Mouse (Mus musculus): ENCODE measurements around the gene Fam240a. TPM values are rescaled to one million over a fixed set of nuclear protein-coding genes. Genes with fewer than 3 reads are reported as not detected.

Gene Fam240a
- not detected in 2 replicates for polyA plus RNA-seq (2012; ENCODE audit: insufficient read depth, insufficient read length, missing spikeins)

- Histone ChIP-seq H3K27ac (ENCODE audit: insufficient read depth, low read depth, low read length) (no peak within 1 kb of the TSS), H3K4me1 (ENCODE audit: control insufficient read depth, insufficient read depth, low read length) (no peaks in the 10 kb centered on the region), H3K4me3 (ENCODE audit: insufficient read depth, low read length) (no peak within 1 kb of the TSS)
- TF ChIP-seq CTCF (IDR thresholded peaks at IDR 0.05; ENCODE audit: low read depth, low read length) (no peak), POLR2A (IDR thresholded peaks at IDR 0.05; ENCODE audit: borderline replicate concordance, low read depth, low read length) (no peak)
Measured at GRCm38 (mm10) chr9:110916786-110917185, at the start of gene Fam240a. Fam240a (minus strand) TSS chr9:110916861.

- TF ChIP-seq CTCF (IDR thresholded peaks at IDR 0.05; ENCODE audit: low read depth, low read length) = no peak
- no peak for TF ChIP-seq POLR2A (IDR thresholded peaks at IDR 0.05; ENCODE audit: borderline replicate concordance, low read depth, low read length)
- H3K4me3 ChIP-seq (ENCODE audit: insufficient read depth, low read length) = no peak overlapping the region
Measured at GRCm38 (mm10) chr9:110965910-110966231, 49.2 kb upstream of the Fam240a start.

GRCm38 (mm10) chr9:110965062-110965909 is 48.6 kb upstream of the Fam240a start:
- H3K27ac ChIP-seq (ENCODE audit: insufficient read depth, low read depth, low read length) = no peak overlapping the region
- H3K4me1 ChIP-seq (ENCODE audit: control insufficient read depth, insufficient read depth, low read length) = no peaks in the 10 kb centered on the region
- TF ChIP-seq CTCF (IDR thresholded peaks at IDR 0.05; ENCODE audit: low read depth, low read length) (no peak), POLR2A (IDR thresholded peaks at IDR 0.05; ENCODE audit: borderline replicate concordance, low read depth, low read length) (no peak)
- no peak overlapping the region for H3K4me3 ChIP-seq (ENCODE audit: insufficient read depth, low read length)

More at GRCm38 (mm10) chr9:110965910-110966231, 49.2 kb upstream of the Fam240a start:
- Histone ChIP-seq H3K4me1 (ENCODE audit: control insufficient read depth, insufficient read depth, low read length) (no peaks in the 10 kb centered on the region), H3K27ac (ENCODE audit: insufficient read depth, low read depth, low read length) (no peak overlapping the region)

- TF ChIP-seq CTCF (IDR thresholded peaks at IDR 0.05; ENCODE audit: low read depth, low read length) = no peak
- TF ChIP-seq POLR2A (IDR thresholded peaks at IDR 0.05; ENCODE audit: borderline replicate concordance, low read depth, low read length) = no peak
- Histone ChIP-seq H3K4me1 (ENCODE audit: control insufficient read depth, insufficient read depth, low read length) (no peaks in the 10 kb centered on the region), H3K27ac (ENCODE audit: insufficient read depth, low read depth, low read length) (no peak overlapping the region)
Measured at GRCm38 (mm10) chr9:110963566-110964115, 47.0 kb upstream of the Fam240a start.

GRCm38 (mm10) chr9:110961386-110961785 is 44.7 kb upstream of the Fam240a start:
- TF ChIP-seq CTCF (IDR thresholded peaks at IDR 0.05; ENCODE audit: low read depth, low read length) (no peak), POLR2A (IDR thresholded peaks at IDR 0.05; ENCODE audit: borderline replicate concordance, low read depth, low read length) (no peak)
- H3K4me3 ChIP-seq (ENCODE audit: insufficient read depth, low read length) = no peak overlapping the region
- no peak overlapping the region for H3K27ac ChIP-seq (ENCODE audit: insufficient read depth, low read depth, low read length)
- no peaks in the 10 kb centered on the region for H3K4me1 ChIP-seq (ENCODE audit: control insufficient read depth, insufficient read depth, low read length)

More at GRCm38 (mm10) chr9:110963566-110964115, 47.0 kb upstream of the Fam240a start:
- H3K4me3 ChIP-seq (ENCODE audit: insufficient read depth, low read length) = no peak overlapping the region

- TF ChIP-seq CTCF (IDR thresholded peaks at IDR 0.05; ENCODE audit: low read depth, low read length) (no peak), POLR2A (IDR thresholded peaks at IDR 0.05; ENCODE audit: borderline replicate concordance, low read depth, low read length) (no peak)
- Histone ChIP-seq H3K4me3 (ENCODE audit: insufficient read depth, low read length) (no peak overlapping the region), H3K4me1 (ENCODE audit: control insufficient read depth, insufficient read depth, low read length) (no peaks in the 10 kb centered on the region), H3K27ac (ENCODE audit: insufficient read depth, low read depth, low read length) (no peak overlapping the region)
Measured at GRCm38 (mm10) chr9:110960230-110961149, 43.8 kb upstream of the Fam240a start.

- Histone ChIP-seq H3K27ac (ENCODE audit: insufficient read depth, low read depth, low read length) (no peak overlapping the region), H3K4me1 (ENCODE audit: control insufficient read depth, insufficient read depth, low read length) (no peaks in the 10 kb centered on the region), H3K4me3 (ENCODE audit: insufficient read depth, low read length) (no peak overlapping the region)
- TF ChIP-seq POLR2A (IDR thresholded peaks at IDR 0.05; ENCODE audit: borderline replicate concordance, low read depth, low read length) (no peak), CTCF (IDR thresholded peaks at IDR 0.05; ENCODE audit: low read depth, low read length) (no peak)
Measured at GRCm38 (mm10) chr9:110959669-110960068, 43.0 kb upstream of the Fam240a start.

- 0 out of 2 replicates have a peak, but pooled peaks cover 3% of the 10 kb centered on the region for H3K4me1 ChIP-seq (ENCODE audit: control insufficient read depth, insufficient read depth, low read length)
- no peak for TF ChIP-seq POLR2A (IDR thresholded peaks at IDR 0.05; ENCODE audit: borderline replicate concordance, low read depth, low read length)
- no peak for TF ChIP-seq CTCF (IDR thresholded peaks at IDR 0.05; ENCODE audit: low read depth, low read length)
- H3K27ac ChIP-seq (ENCODE audit: insufficient read depth, low read depth, low read length) = no peak overlapping the region
- no peak overlapping the region for H3K4me3 ChIP-seq (ENCODE audit: insufficient read depth, low read length)
Measured at GRCm38 (mm10) chr9:110955962-110956361, 39.3 kb upstream of the Fam240a start.

GRCm38 (mm10) chr9:110954681-110955445 is 38.2 kb upstream of the Fam240a start:
- 0 out of 2 replicates have a peak, but pooled peaks cover 3% of the 10 kb centered on the region for H3K4me1 ChIP-seq (ENCODE audit: control insufficient read depth, insufficient read depth, low read length)
- no peak for TF ChIP-seq POLR2A (IDR thresholded peaks at IDR 0.05; ENCODE audit: borderline replicate concordance, low read depth, low read length)
- no peak overlapping the region for H3K4me3 ChIP-seq (ENCODE audit: insufficient read depth, low read length)
- H3K27ac ChIP-seq (ENCODE audit: insufficient read depth, low read depth, low read length) = no peak overlapping the region
